In the genomic region with DNA sequence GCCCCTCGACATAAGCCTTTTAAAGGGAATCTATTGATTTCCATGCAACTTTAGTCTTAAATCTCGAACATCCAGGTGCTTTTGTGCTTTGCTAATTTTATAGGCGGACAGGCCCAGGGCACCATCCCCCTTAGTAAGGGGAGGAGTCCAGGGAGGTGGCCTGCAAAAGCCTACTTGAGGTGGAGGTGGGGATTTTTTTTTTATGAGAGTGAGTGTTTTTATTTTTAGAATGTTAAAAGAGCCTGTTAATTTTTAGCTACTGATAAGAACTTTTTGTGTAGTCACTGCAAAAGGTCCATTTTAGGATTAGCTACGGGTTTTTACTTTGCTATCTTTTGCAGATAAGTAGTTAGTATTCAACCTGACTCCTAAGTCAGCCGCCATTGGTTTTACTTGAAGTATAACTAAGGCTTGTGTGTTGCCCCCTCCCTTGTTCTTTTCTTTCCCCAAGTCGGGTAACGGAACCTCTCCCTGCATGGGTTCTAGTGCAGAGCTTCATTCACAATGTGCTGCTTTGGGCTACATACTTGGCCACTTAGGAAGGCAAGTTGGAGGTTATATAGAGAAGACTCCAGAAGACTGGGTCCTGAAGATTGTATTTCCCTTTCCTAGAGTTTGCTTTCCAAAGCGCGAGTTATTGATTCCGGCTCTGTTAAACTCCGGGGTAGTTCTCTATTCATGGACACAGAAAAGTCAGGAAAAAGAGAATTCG, we compare ENCODE assay signal across 8 mouse cellular contexts. TPM values are rescaled to one million over a fixed set of nuclear protein-coding genes. Genes with fewer than 3 reads are reported as not detected.
DNase-seq lines count a peak whose midpoint lies in the region; ATAC-seq and TF ChIP-seq lines count a peak whose summit lies in the region.

No protein-coding gene starts in this region.

- H3K27me3 ChIP-seq in heart, embryonic 16.5 days (ENCODE audit: control insufficient read depth, insufficient read depth, low read length): no peaks in the 10 kb centered on the region
- H3K27me3 ChIP-seq in limb, embryonic 15.5 days: no peaks in the 10 kb centered on the region
- H3K27me3 ChIP-seq in midbrain, postnatal 0 days (ENCODE audit: insufficient read depth, low read length): no peaks in the 10 kb centered on the region

- H3K4me3 ChIP-seq in heart, embryonic 16.5 days (ENCODE audit: low read length): peak overlapping the region; percentile 76
- peak overlapping the region; percentile 95 for H3K4me3 ChIP-seq in limb, embryonic 15.5 days
- peak overlapping the region; percentile 84; the same call in 1 of the 2 replicates for H3K4me3 ChIP-seq in midbrain, postnatal 0 days (ENCODE audit: low read depth, low read length)

- H3K9me3 ChIP-seq in heart, embryonic 16.5 days (replicated peaks; ENCODE audit: control insufficient read depth, low read length): no peaks in the 10 kb centered on the region
- no peaks in the 10 kb centered on the region for H3K9me3 ChIP-seq in limb, embryonic 15.5 days
- no peaks in the 10 kb centered on the region for H3K9me3 ChIP-seq in midbrain, postnatal 0 days (ENCODE audit: low read length)

- peak overlapping the region; percentile 94 for H3K9ac ChIP-seq in heart, embryonic 16.5 days (ENCODE audit: low read length)
- H3K9ac ChIP-seq in limb, embryonic 15.5 days: no peak overlapping the region
- no peak overlapping the region for H3K9ac ChIP-seq in midbrain, postnatal 0 days (replicated peaks; ENCODE audit: low read length, poor library complexity, severe bottlenecking)

- 22% methylated on average over 12 of the region's 12 CpGs for WGBS in heart, embryonic 16.5 days
- WGBS in limb, embryonic 15.5 days: 45% methylated on average over 12 of the region's 12 CpGs
- WGBS in midbrain, postnatal 0 days: 58% methylated on average over 12 of the region's 12 CpGs

- no peak for ATAC-seq in heart, embryonic 16.5 days (replicated peaks; ENCODE audit: extremely low read depth, insufficient read depth, low FRiP score)
- ATAC-seq in limb, embryonic 15.5 days (ENCODE audit: insufficient number of reproducible peaks, low FRiP score, low TSS enrichment, low read depth): no peak
- no peak for ATAC-seq in midbrain, postnatal 0 days (ENCODE audit: low FRiP score)
- ATAC-seq in cerebellum, adult (ENCODE audit: insufficient number of reproducible peaks, low FRiP score, low TSS enrichment): no peak

- DNase-seq in cerebellum, adult 11-12 months: peak; percentile 26
- DNase-seq in cerebellum, adult 9-10 months: no peak
- peak; percentile 53 for DNase-seq in c-Kit-positive CD71-positive TER-119-negative erythroid progenitor cells, embryonic 14.5 days (ENCODE audit: low read depth)
- DNase-seq in midbrain, postnatal 0 days (ENCODE audit: low spot score): no peak
- DNase-seq in adipocyte (ENCODE audit: low spot score): no peak

- H3K36me3 ChIP-seq in heart, embryonic 16.5 days (ENCODE audit: control insufficient read depth, insufficient read depth): peaks cover 13% of the 10 kb centered on the region
- H3K36me3 ChIP-seq in limb, embryonic 15.5 days: peaks cover 11% of the 10 kb centered on the region; the same call in 1 of the 2 replicates
- no peaks in the 10 kb centered on the region for H3K36me3 ChIP-seq in midbrain, postnatal 0 days (ENCODE audit: insufficient read depth, low read length)

- H3K4me1 ChIP-seq in heart, embryonic 16.5 days (ENCODE audit: control insufficient read depth, insufficient read depth, low read length): peaks cover 16% of the 10 kb centered on the region
- peaks cover 5% of the 10 kb centered on the region for H3K4me1 ChIP-seq in limb, embryonic 15.5 days
- H3K4me1 ChIP-seq in midbrain, postnatal 0 days (ENCODE audit: insufficient read depth, low read length): no peaks in the 10 kb centered on the region

- peak overlapping the region; percentile 93 for H3K27ac ChIP-seq in heart, embryonic 16.5 days (ENCODE audit: low read length)
- H3K27ac ChIP-seq in limb, embryonic 15.5 days: no peak overlapping the region
- no peak overlapping the region for H3K27ac ChIP-seq in midbrain, postnatal 0 days (ENCODE audit: low read depth, low read length)

- peak overlapping the region; percentile 69 for H3K4me2 ChIP-seq in heart, embryonic 16.5 days (ENCODE audit: low read depth, low read length)
- H3K4me2 ChIP-seq in limb, embryonic 15.5 days: peak overlapping the region; percentile 72
- 0 out of 2 replicates have a peak overlapping the region, but pooled peaks have one; percentile 10 for H3K4me2 ChIP-seq in midbrain, postnatal 0 days (ENCODE audit: low read depth, low read length, poor library complexity, severe bottlenecking)

- TF ChIP-seq CTCF in midbrain, postnatal 0 days (IDR thresholded peaks at IDR 0.05): no peak

RNA-seq across cellular contexts. Expression of gene Wee1, which starts 2.2 kb away (rescaled TPM):
- polyA plus RNA-seq in heart, embryonic 16.5 days (2015; fragmentation: Nextera tagmentation; extraction: Ambion mirVana): 20.8 and 20.9 TPM in 2 replicates
- polyA plus RNA-seq in limb, embryonic 15.5 days (2015; fragmentation: Nextera tagmentation; extraction: Ambion mirVana): 18.7 and 20.5 TPM in 2 replicates
- total RNA-seq in midbrain, postnatal 0 days (2014; rRNA removed): 4.1 and 5.1 TPM in 2 replicates
- polyA plus RNA-seq in midbrain, postnatal 0 days (2015; fragmentation: Nextera tagmentation; extraction: Ambion mirVana): 3.6 and 3.7 TPM in 2 replicates

Comparison
In these comparisons a context has a peak if more than half of its experiments do, and no peak if none do; other contexts are left out.
1. DNase-seq: peak in cerebellum, adult 11-12 months (single experiment) and c-Kit-positive CD71-positive TER-119-negative erythroid progenitor cells, embryonic 14.5 days (single experiment); none in cerebellum, adult 9-10 months (single experiment), midbrain, postnatal 0 days (single experiment) and adipocyte (single experiment).
2. H3K4me2 ChIP-seq: peak in every context shown above with its lines; median percentile 72 in limb, embryonic 15.5 days; 69 in heart, embryonic 16.5 days; 10 in midbrain, postnatal 0 days.
3. Peak in every context shown above with its lines, with median percentiles within 50 percentile points of each other: H3K4me3 ChIP-seq.